Mouse (Mus musculus) adrenal gland, adult 8-10 months (tissue): ENCODE measurements around the gene Gsg1l. TPM values are rescaled to one million over a fixed set of nuclear protein-coding genes. Genes with fewer than 3 reads are reported as not detected.
A peak's percentile ranks its signal among the peaks of the same experiment; 100 is the strongest.

ENCODE experiments used
- DNase-seq: peaks from one replicate; pipeline ENCODE4 v3.0.0; 2022
- total RNA-seq, 4 experiments: library from RNA; stranded (reverse); gene quantifications; 2 replicates each; pipeline ENCODE4 v1.2.4; 2022

Gsg1l gene
- total RNA-seq, 4 experiments from 2014 or later = 88.3 to 136 (median 104) TPM

DNA sequence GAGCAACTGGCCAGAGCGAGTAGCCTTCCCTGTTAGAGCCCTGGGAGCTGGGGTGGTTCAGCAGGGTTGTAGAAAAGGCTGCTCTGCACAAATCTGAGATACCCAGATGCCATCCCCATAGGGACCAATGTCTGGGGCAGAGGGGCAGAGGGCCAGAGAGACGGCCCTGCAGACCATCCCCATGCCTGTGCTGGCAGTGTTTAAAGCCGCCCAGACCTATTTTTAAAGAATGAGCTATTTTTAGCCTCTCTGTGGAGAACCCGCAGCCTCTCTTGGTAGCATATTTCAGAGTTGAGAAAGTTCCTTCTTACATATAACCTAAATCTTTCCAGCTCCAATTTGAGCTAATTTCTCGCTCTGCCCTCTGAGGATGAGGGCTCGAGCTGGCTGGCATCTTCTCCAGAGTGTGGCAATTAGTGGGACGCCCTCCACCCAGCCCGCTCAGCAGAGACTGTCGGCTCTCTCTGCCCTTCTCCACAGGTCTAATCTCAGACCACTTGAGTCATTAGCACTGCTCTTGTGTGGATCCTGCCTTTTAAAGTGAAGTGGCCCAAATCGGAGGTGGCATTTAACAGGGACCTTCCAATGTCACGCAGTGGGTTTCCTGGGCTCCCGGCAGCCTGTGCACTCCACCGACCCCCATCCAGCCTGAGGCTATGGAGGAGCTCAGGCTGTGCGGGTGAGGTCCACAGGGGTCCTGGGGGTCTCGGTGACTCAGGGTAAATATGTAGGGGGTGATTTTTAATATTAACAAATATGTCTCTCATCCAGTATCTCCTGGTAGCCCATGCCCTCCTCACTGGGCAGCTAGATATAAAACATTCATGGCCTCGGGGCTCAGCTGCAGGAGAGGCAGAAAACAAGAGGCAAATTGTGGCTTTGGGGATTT lies 148.6 kb downstream of the Gsg1l start:
- DNase-seq = no peak

DNA sequence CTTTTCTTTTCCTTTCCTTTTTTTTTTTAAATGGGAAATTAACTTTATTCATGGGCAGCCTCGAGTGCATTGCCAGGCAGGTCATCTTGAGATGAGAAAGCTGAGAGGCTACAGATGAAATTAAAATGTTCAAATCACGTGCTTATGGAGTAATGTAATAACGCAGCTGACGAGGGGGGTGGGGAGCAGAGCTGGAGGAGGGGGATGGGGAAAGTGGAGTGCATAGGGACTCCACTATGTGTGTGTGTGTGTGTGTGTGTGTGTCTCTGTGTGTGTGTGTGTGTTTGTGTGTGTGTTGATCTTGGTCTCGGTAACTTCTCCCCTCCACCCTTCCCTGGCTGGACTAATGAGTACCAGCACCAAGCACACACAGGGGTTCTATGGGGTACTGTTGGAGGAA lies 150.6 kb downstream of the Gsg1l start:
- no peak for DNase-seq

DNA sequence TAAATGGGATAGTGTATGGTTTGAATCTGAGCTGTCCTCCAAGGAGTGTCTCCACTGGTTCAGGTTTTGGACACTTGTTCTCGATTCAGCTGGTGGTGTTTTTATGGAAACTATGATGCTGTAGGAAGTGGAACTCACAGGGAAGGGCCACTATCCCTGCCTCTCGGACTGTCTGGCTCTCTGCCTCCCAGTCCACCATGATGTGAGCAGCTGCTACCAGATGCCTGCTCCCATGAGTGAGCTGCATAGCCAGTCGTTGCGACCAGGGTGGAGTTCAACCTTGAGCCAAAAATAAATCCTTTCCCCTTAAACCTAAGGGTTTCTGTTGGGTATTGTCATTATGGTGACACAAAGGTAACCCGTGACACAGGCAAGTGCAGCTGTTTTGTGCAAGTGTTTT lies 158.2 kb downstream of the Gsg1l start:
- DNase-seq = no peak

DNA sequence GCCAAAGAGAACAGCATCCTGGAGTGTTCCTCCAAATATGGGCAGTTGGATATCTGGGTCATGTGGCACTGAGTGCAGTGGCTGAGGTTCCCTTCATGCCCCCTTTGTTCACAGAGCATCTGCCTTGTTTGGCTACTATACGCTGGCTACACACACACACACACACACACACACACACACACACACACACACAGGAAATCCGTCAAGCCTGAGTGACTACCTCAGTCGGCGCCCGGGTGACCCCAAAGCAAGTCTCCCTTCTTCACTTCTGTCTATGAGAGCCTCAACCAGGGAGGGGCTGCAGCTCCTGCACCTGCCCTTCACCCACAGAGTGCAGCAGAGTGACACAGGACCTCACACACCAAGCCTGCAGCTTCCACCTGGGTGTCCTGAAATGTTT lies 161.4 kb downstream of the Gsg1l start:
- DNase-seq = no peak

DNA sequence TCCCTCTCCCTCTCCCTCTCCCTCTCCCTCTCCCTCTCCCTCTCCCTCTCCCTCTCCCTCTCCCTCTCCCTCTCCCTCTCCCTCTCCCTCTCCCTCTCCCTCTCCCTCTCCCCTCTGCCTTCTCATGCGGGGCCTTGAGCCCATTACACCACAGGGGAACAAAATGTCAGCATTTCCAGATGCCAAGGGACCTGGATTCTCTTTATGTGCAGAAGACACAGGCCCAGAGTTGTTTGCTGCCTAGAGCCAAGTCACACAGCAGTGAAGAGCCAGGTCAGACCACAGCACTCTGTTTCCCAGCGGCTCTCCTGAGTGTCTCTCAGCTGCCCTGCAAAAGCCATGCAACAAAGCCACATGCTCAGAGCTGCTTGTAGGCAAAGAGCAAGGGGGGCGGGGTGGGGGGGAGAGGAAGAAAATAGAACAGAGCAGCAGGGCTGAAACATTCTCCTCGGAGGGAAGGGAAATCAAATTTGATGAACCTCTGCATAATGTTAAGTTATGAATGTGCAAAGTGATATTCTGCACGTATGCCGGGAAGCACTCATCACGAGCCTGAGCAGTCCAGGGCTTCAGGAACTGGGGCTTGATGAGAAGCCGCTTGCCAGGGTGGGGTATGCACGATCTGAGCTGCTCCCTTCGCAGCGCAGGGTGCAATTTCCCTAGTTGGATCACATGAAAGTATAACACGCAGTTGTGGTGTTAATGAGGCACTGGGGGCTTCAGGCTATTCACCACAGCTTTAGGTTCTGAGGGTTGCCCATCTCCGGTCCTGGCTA lies 181.6 kb downstream of the Gsg1l start:
- DNase-seq = peak; percentile 54

DNA sequence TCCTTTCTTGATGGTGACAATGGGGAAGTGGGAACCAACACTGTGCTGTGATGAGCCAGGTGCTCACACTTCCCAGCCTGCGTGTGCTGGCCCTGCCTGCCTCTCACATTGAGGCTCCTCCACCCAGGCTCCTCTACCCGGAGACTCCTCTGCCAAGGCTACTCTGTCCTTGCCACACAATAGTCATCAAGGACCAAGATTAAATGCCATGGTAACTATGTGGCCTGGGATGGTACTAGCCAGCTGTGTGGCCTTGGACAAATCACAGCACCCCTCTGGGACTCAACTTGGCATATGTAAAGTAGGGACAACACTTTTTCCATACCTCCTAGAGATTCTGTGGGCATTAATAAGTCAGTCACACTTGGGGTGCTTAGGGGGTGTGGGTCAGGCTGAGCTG lies 182.3 kb downstream of the Gsg1l start:
- peak; percentile 83 for DNase-seq

DNA sequence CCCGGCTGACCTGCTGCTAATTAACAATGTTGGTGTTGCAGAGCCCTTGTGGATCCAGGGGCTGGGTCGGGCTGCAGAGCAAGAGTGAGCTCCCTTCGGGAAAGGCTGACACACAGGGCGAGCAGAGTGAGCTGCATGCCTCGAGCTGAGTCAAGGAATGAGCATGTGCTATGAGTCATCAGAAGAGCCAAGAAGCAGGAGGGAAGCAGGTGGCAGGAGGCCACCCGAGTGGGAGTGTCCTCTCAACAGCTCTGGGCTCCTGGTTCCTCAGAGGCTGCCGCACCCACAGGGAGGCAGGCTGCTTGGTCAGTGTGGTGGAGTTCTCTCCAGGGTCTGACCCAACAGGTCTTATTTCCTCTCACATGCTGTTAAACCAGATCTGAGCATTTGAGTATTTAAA lies 183.2 kb downstream of the Gsg1l start:
- peak; percentile 89 for DNase-seq

DNA sequence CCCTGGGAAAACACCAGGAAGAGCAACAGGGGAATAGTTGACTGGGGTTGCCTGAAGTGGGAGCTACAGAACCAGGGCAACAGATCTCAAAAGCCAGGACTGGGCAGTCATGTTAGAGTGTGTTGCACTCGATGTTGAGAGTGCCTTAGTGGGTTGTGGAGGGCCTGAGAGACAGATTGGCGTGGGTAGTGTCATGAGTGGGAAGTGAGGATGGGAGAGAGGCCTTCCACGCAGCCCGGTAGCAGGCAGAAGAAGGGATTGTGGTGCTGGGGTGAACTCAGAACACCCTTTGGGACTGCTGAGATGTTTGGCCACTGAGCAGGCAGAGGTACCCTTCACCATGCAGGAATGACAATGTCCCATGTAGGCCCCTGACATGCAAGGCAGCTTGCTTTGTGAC lies 185.2 kb downstream of the Gsg1l start:
- no peak for DNase-seq

DNA sequence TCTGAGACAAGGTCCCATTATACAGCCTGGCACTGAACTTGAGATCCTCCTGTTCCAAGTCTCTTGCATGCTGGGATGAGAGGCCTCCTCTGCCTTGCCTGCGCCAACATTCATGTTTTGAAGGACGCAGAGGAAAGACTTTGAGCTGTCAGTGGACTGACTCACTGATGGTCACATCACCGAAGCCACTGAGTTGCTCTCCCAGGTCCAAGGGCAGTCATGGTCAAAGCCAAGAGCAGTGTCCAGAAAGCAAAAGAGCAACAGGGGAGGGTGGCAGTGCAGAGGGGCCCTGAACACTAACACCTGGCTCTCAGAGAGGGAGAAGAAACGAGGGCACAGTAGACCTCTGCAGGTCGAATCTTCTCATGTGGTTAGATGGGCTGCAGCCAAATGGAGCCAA lies 188.6 kb downstream of the Gsg1l start:
- peak; percentile 78 for DNase-seq

DNA sequence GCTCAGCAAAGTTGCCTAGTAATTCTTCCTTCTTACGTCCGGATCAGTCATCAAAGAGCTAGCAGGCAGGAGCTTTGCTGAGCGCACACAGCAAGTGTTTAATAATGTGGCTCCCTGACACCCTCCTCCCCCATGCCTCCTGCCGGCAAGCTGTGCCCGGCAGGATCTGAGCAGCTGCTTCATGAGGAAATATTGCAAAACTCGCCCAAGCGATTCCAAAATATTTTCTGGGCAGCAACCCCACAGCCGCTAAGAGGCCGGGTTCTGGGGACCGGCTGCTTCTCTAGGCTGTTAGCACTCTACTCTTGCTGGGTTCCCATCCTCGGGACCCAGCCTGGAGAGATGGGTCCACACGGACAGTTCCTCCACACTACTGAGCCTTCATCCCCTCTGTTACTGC lies 193.8 kb downstream of the Gsg1l start:
- DNase-seq = no peak

DNA sequence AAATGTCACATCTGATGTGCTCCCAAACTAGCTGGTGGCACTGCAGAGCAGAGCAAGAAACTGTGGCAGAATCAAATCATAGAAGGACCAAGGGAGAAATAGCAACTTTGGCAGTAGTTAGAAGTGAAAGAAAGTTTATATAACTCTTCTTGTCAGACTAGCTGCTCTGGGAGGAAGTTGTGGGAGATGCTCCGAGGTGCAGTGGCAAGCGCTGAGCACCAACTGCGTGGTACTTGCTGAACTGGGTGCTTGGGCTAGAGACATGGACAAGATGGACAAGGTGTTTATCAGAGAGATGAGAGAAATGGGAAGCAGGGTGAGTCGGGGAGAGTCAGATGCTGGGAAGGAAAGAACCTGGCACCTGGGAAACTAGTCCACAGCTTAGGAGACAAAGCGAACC lies 194.4 kb downstream of the Gsg1l start:
- DNase-seq = no peak

DNA sequence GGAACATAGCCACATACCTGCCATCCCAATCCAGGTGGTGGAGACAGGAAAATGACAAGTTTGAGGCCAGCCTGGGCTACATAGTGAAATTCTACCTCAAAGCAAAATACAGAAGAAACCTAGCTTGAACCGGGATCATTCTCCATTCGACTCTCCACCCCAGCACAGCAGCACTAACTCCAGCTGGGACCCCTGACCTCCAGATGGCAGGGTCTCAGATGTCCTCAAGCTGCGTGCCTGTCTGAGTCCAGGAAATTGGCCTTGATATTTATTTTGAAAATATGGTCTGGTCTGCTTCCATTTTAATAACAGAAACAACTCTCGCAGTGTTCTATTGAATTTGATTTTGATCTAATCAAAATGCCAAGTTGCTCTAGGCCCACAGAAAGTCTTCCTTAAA lies 195.1 kb downstream of the Gsg1l start:
- DNase-seq = no peak

DNA sequence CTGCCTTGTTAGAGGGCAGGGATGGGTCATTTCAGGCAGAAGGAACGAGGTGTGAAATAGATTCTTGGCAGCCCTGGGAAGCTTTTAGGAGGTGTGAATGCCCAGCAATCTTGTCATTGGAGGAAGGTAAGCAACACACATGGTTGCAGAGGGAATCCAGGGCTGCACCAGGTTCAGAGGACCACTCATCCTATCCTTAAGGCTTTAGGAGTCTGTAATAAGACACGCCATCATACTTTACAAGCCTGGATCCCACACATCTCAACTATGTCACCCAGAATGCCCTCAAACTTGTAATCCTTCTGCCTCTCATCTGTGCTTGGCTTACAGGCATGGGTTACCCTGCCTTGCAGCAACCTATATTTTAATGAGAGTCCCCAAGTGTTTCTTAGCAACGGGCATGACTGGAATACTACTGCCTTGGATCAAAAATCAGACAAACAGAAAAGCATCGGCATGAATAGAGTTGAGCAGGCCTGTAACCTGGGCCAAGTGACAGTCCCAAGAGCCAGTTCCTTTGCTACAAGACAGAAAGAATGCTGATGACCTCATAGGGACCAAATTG lies 196.0 kb downstream of the Gsg1l start:
- no peak for DNase-seq

DNA sequence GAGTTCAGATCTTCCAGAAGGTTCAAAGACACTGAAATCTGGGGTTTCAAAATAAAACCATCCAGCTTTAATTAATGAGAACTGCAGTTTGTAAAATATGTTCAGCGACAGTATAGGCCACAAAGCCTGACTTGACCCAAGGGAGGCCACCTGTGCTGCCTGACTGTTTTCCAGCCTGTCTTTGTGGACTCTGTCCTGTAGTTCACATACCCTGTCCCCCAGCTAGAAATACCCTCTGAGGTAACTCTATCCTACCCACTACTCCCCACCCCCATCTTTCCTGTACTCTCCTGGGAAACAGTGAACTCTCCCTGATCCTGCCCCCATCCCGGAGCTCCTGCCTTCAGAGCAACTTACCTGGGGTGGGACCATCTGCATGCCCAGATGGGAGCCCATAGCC lies 199.0 kb downstream of the Gsg1l start:
- DNase-seq = no peak

DNA sequence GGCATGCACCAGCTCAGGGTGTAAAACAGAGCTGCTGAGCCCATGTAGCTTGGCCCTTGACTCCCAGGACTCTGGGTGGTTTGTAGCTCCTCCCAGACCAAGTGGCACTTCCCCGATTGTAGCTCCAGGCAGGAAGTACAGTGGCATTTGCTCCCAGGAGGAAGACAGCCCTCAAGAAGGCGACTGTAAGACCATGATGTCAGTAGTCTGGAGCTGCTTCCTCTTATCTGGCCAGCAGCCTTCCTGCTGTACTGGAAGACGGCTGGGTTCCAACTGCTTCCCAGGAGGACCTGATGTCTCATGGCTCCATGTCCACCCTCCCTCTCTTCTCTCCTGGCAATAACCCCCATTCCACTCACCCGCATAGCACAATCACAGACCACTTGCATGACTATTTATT lies 204.2 kb downstream of the Gsg1l start:
- DNase-seq = no peak

DNA sequence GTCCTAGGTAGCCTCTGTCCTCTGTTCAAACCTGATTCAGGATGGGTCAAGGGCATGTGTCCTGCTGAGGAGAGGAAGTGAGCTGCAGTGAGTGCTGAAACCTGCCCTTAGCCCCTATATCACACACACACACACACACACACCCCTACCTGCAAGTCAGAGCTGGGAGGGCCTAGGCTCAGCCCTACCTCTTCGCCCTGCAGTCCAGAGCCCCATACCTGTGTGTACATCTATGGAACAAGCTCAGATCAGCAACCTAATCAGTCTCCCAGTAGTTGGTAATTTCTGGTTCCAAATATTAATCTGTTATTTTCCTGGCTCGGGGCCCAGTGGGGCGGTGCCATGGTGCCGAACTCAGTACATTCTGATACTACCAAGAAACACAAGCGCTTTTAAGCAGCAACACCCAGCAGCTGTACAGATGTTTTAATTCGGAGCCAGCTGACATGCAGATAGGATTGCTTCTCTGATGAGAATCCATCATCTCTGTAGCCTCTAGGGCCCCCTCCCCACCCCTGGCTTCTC lies 208.2 kb downstream of the Gsg1l start:
- no peak for DNase-seq

DNA sequence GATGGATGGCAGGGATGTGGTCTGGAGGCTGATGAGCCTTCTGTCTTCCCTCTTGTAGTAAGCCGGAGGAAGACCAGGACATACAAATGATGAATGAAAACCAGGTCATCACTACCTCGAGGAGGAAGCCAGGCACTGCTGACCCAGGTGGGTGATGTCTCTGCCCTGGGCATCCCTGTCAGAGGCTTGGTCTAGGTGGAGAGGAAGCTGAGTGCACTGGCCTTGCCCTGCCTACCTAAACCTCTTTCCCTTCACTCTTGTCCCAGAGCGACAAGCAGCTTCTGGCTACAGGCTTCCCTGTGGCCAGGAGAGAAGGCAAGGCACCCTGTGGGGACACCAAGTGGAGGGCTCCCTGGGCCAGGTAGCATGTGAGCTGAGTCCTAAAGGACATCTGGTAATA lies 209.3 kb downstream of the Gsg1l start:
- DNase-seq = no peak

DNA sequence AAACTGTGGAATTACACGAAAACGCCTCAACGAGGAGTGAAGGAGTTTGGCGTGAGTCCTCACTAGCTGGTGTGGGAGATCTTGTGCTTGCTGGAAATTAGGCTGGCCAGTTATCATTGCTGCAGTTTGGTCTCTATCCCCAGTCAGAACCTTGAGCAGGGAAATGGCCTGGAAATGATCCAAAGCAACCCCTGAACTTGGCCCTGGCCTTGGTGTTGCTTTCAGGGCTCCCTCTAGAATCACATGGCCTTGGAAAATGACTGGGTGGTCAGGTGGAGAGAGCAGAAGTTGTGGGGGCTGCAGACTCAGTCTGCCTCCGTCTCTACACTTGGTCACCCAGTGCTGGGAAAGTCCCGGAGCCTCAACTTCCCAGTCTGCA lies 210.0 kb downstream of the Gsg1l start:
- peak; percentile 62 for DNase-seq

DNA sequence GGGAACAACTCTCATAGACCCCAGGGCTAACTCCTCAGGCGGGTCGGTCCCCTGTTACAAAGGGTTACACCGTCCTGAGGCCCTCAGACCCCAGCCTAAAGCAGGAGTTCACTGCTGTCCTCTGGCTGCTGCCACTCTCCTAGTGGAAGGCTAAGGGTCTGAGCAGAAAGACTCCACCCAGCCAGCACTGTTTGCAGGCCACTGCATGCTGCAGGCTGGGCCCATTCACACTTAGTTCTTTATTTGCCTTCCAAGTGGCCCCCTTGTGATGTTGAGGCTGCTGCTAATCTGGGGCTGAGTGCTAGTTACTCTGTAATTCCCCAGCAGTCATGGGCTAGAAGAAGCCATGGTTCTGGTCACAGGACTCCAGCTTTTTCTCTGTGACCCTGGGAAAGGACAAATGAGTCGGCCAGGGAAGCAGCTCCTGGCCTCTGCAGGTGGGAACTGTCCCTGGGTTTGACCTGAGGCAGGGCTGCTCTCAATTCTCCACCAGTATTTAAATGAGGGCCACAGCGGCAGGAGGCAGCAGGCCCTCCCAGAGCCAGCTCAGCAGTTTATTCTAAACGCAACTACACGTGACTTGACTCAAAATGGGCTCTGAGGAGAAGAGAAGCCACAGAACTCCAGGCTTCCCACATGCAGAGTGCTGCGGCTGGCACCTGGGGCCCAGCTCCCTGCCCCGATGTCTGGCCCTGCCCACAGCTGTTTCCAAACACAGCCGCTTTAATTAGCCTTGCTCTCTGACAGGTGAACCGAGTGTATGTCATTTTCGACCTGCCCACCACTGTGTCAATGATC lies 210.6 kb downstream of the Gsg1l start:
- DNase-seq = no peak

DNA sequence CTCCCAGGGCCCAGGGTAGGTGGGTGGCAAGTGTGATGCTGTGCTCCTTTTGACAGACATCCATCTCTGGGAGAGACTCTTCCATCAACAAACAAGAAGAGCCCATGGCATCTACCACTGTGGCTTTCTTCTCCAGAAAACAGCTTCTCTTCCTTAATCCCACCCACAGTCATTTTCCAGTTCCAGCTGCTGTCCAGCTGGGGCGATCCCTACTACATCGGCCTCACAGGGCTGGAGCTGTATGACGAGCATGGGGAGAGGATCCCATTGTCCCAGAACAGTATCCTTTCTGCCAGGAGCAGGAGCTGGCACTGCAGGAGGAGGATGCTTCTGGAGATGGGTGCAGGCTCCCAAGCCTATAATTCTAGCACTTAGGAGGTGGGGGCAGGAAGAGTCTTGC lies 213.6 kb downstream of the Gsg1l start:
- no peak for DNase-seq

DNA sequence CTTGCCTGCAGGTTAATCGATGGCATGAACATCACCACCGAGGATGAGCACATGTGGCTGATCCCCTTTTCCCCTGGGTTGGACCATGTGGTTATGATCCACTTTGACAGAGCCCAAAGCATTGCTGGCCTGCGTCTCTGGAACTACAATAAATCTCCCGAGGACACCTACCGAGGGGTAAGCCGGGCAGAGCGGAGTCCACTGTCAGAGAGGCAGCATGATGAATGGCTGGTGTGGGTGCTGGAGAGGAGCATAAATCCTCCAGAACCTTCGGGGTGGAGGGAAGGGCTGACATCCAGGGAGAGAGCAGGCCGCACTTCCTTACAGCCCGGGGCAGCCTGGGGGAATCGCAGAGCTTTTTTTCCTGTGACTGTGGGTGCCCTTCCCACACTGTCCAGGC lies 217.0 kb downstream of the Gsg1l start:
- DNase-seq = peak; percentile 59

DNA sequence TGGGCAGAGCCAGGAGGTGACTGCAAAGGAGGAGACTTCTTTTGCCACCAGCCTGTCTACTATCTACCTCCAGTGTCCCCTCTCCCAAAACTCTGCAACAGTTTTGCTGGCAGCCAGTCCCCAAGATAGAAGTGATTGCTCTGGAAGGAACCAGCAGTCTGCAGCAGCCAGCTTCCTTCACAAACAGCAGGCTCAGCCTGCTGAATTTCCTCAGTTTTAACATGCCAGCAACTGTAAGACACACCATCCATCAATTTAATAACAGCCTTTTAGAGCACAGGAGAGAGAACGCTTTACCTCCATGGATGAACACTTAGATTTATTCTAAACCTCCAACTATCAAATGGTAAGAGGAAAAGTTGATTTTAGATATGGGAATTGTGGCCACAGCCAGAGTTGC lies 218.2 kb downstream of the Gsg1l start:
- DNase-seq = no peak

DNA sequence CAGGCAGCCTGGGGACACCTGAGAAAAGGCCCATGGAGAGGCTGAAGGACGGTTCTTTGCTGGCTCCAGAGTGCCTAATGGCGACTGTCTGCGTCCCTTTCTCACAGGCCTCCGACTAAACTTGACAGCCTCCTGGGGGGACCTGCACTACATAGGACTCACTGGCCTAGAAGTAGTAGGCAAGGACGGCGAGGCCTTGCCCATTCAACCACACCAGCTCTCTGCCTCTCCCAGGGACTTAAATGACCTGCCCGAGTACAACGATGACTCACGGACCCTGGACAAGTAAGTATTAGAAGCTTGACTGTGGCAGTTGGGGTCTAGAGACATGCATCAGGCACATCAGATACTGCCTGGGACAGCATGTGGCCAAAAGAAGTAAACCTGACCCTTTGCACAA lies 221.8 kb downstream of the Gsg1l start:
- DNase-seq = peak; percentile 52
